Mouse (Mus musculus) urinary bladder, postnatal 0 days (tissue): Measurements from ENCODE around the gene Vps13d. TPM values are rescaled to one million over a fixed set of nuclear protein-coding genes. Genes with fewer than 3 reads are reported as not detected.

ENCODE experiments used
- polyA plus RNA-seq: library from polyadenylated mRNA; unstranded; fragments of >200 nt; fragmentation: Nextera tagmentation; extraction: Ambion mirVana; gene quantifications from 2 replicates; pipeline ENCODE4 v1.2.1, GENCODE M21; 2015

Gene Vps13d
- 5.9 and 7.0 TPM in 2 replicates for polyA plus RNA-seq

GRCm38 (mm10) chr4:145194559-145195162 lies at the start of gene Vps13d:
Vps13d (minus strand) TSS chr4:145195005.

Other genes starting within 250 kb of the Vps13d start
- gene Tnfrsf1b, start 51.9 kb upstream of the Vps13d start, polyA plus RNA-seq = 8.0 and 12.6 TPM in 2 replicates
- gene Tnfrsf8, start 120.2 kb upstream of the Vps13d start, polyA plus RNA-seq = 0.04 and 0.07 TPM in 2 replicates